Mouse (Mus musculus) forebrain, embryonic 15.5 days (tissue): Measurements from ENCODE around the gene Nbeal2. TPM values are rescaled to one million over a fixed set of nuclear protein-coding genes. Genes with fewer than 3 reads are reported as not detected.

Source experiments
- ATAC-seq: fragments of 200-750 bp; cut with Nextera tagmentation; replicated peaks from 2 replicates; pipeline ENCODE4 v1.8.0; 2017; ENCODE audit warnings: mild to moderate bottlenecking, moderate TSS enrichment, moderate library complexity
- H3K27ac ChIP-seq: fragments of 300-500 bp; sonication (generic); replicated peaks from 2 replicates; pipeline ENCODE4 v1.5.1; 2015; ENCODE audit warnings: mild to moderate bottlenecking, inconsistent platforms
- H3K27me3 ChIP-seq: fragments of 300-500 bp; sonication (generic); 2 replicates; pipeline ENCODE4 v1.6.1; 2015; ENCODE audit warnings: inconsistent platforms
- H3K36me3 ChIP-seq: fragments of 300-500 bp; sonication (generic); 2 replicates; pipeline ENCODE4 v1.6.1; 2015; ENCODE audit warnings: mild to moderate bottlenecking, inconsistent platforms
- H3K4me1 ChIP-seq: fragments of 300-500 bp; sonication (generic); 2 replicates; pipeline ENCODE4 v1.6.1; 2015; ENCODE audit warnings: inconsistent platforms
- H3K4me2 ChIP-seq: fragments of 300-500 bp; sonication (generic); replicated peaks from 2 replicates; pipeline ENCODE4 v1.6.1; 2015; ENCODE audit warnings: mild to moderate bottlenecking, inconsistent platforms
- H3K4me3 ChIP-seq: fragments of 300-500 bp; sonication (generic); 2 replicates; pipeline ENCODE4 v1.5.1; 2015; ENCODE audit warnings: mild to moderate bottlenecking, inconsistent platforms
- H3K9ac ChIP-seq: fragments of 300-500 bp; sonication (generic); replicated peaks from 2 replicates; pipeline ENCODE4 v1.6.1; 2015; ENCODE audit warnings: mild to moderate bottlenecking, inconsistent platforms
- H3K9me3 ChIP-seq: fragments of 300-500 bp; sonication (generic); 2 replicates; pipeline ENCODE4 v1.6.1; 2016; ENCODE audit warnings: inconsistent platforms
- WGBS: fragments of 180-500 bp; shearing (Covaris S2); methylation state at CpG from one replicate; pipeline ENCODE4 v1.1.7; 2015; ENCODE audit warnings: mixed read lengths; 5-methylcytosine and 5-hydroxymethylcytosine counted together
- polyA plus RNA-seq: library from polyadenylated mRNA; unstranded; fragments of >200 nt; fragmentation: Nextera tagmentation; extraction: Ambion mirVana; gene quantifications from 2 replicates; pipeline ENCODE4 v1.2.1, GENCODE M21; 2015

Gene Nbeal2
- polyA plus RNA-seq, 1 experiment from 2014 or later: 2.4 TPM

GRCm38 (mm10) chr9:110641006-110641405 lies 13.0 kb downstream of the Nbeal2 start:
- 89% methylated on average over 5 of the region's 5 CpGs for WGBS

GRCm38 (mm10) chr9:110638611-110639021 lies 15.3 kb downstream of the Nbeal2 start:
- WGBS: 81% methylated on average over 10 of the region's 10 CpGs
- no peak for ATAC-seq

More at GRCm38 (mm10) chr9:110641006-110641405, 13.0 kb downstream of the Nbeal2 start:
- Histone ChIP-seq H3K9ac (no peak overlapping the region), H3K4me3 (no peak overlapping the region), H3K4me1 (no peaks in the 10 kb centered on the region), H3K4me2 (no peak overlapping the region), H3K27ac (no peak overlapping the region), H3K9me3 (no peaks in the 10 kb centered on the region), H3K36me3 (no peaks in the 10 kb centered on the region), H3K27me3 (no peaks in the 10 kb centered on the region)
- no peak for ATAC-seq

GRCm38 (mm10) chr9:110635225-110635624 lies 18.7 kb downstream of the Nbeal2 start:
- H3K4me3 ChIP-seq: no peak overlapping the region
- H3K9ac ChIP-seq: no peak overlapping the region
- H3K4me1 ChIP-seq: peaks cover 10% of the 10 kb centered on the region
- no peaks in the 10 kb centered on the region for H3K9me3 ChIP-seq
- WGBS: 5% methylated on average over 19 of the region's 19 CpGs
- no peak overlapping the region for H3K4me2 ChIP-seq
- H3K27me3 ChIP-seq: peaks cover 6% of the 10 kb centered on the region; the same call in 1 of the 2 replicates
- peak; percentile 49; the same call in 1 of the 2 replicates for ATAC-seq
- no peaks in the 10 kb centered on the region for H3K36me3 ChIP-seq
- H3K27ac ChIP-seq: no peak overlapping the region

More at GRCm38 (mm10) chr9:110638611-110639021, 15.3 kb downstream of the Nbeal2 start:
- no peak overlapping the region for H3K4me3 ChIP-seq
- H3K4me2 ChIP-seq: no peak overlapping the region
- no peak overlapping the region for H3K9ac ChIP-seq
- no peaks in the 10 kb centered on the region for H3K36me3 ChIP-seq
- no peak overlapping the region for H3K27ac ChIP-seq
- H3K9me3 ChIP-seq: no peaks in the 10 kb centered on the region
- no peaks in the 10 kb centered on the region for H3K27me3 ChIP-seq
- H3K4me1 ChIP-seq: no peaks in the 10 kb centered on the region

GRCm38 (mm10) chr9:110633882-110634281 lies 20.1 kb downstream of the Nbeal2 start:
- Histone ChIP-seq H3K27me3 (peaks cover 6% of the 10 kb centered on the region; the same call in 1 of the 2 replicates), H3K27ac (no peak overlapping the region), H3K36me3 (no peaks in the 10 kb centered on the region), H3K9me3 (no peaks in the 10 kb centered on the region), H3K4me1 (peaks cover 10% of the 10 kb centered on the region), H3K4me2 (no peak overlapping the region), H3K9ac (no peak overlapping the region), H3K4me3 (no peak overlapping the region)
- no peak for ATAC-seq
- 87% methylated on average over 17 of the region's 17 CpGs for WGBS

- no peak overlapping the region for H3K9ac ChIP-seq
- WGBS: 82% methylated on average over 15 of the region's 15 CpGs
- no peak overlapping the region for H3K4me3 ChIP-seq
- H3K4me2 ChIP-seq: no peak overlapping the region
- H3K4me1 ChIP-seq: peaks cover 10% of the 10 kb centered on the region
- H3K27ac ChIP-seq: no peak overlapping the region
- H3K27me3 ChIP-seq: peaks cover 6% of the 10 kb centered on the region; the same call in 1 of the 2 replicates
- no peak for ATAC-seq
- H3K9me3 ChIP-seq: no peaks in the 10 kb centered on the region
- no peaks in the 10 kb centered on the region for H3K36me3 ChIP-seq
These were observed 21.3 kb downstream of the Nbeal2 start for GRCm38 (mm10) chr9:110632671-110633070.

GRCm38 (mm10) chr9:110631651-110632275 lies 22.2 kb downstream of the Nbeal2 start:
- Histone ChIP-seq H3K9ac (peak overlapping the region; percentile 24), H3K4me1 (peaks cover 10% of the 10 kb centered on the region), H3K4me3 (peak overlapping the region; percentile 29), H3K36me3 (no peaks in the 10 kb centered on the region), H3K9me3 (no peaks in the 10 kb centered on the region), H3K27me3 (peaks cover 6% of the 10 kb centered on the region; the same call in 1 of the 2 replicates), H3K4me2 (peak overlapping the region; percentile 54), H3K27ac (no peak overlapping the region)
- WGBS: 12% methylated on average over 30 of the region's 30 CpGs
- peak; percentile 46; the same call in 1 of the 2 replicates for ATAC-seq

- H3K27me3 ChIP-seq: peaks cover 6% of the 10 kb centered on the region; the same call in 1 of the 2 replicates
- H3K36me3 ChIP-seq: no peaks in the 10 kb centered on the region
- 7% methylated on average over 10 of the region's 10 CpGs for WGBS
- 0 out of 2 replicates have a peak, but pooled peaks have one; percentile 31 for ATAC-seq
- H3K9ac ChIP-seq: peak overlapping the region; percentile 24
- H3K4me3 ChIP-seq: peak overlapping the region; percentile 29
- H3K27ac ChIP-seq: no peak overlapping the region
- no peaks in the 10 kb centered on the region for H3K9me3 ChIP-seq
- peaks cover 10% of the 10 kb centered on the region for H3K4me1 ChIP-seq
- H3K4me2 ChIP-seq: peak overlapping the region; percentile 54
These were observed 22.8 kb downstream of the Nbeal2 start for GRCm38 (mm10) chr9:110631191-110631590.

- Histone ChIP-seq H3K9ac (no peak overlapping the region), H3K36me3 (no peaks in the 10 kb centered on the region), H3K27ac (no peak overlapping the region), H3K27me3 (peaks cover 6% of the 10 kb centered on the region; the same call in 1 of the 2 replicates), H3K4me3 (no peak overlapping the region), H3K9me3 (no peaks in the 10 kb centered on the region), H3K4me1 (peaks cover 15% of the 10 kb centered on the region), H3K4me2 (no peak overlapping the region)
- ATAC-seq: no peak
- WGBS: 84% methylated on average over 15 of the region's 15 CpGs
These were observed 23.8 kb downstream of the Nbeal2 start for GRCm38 (mm10) chr9:110630171-110630570.

- Histone ChIP-seq H3K27me3 (no peaks in the 10 kb centered on the region), H3K4me1 (peaks cover 20% of the 10 kb centered on the region), H3K36me3 (peaks cover 9% of the 10 kb centered on the region; the same call in 1 of the 2 replicates), H3K9me3 (no peaks in the 10 kb centered on the region), H3K9ac (peak overlapping the region; percentile 68), H3K4me2 (peak overlapping the region; percentile 94), H3K27ac (peak overlapping the region; percentile 79), H3K4me3 (peak overlapping the region; percentile 53)
- peak; percentile 20 for ATAC-seq
- 67% methylated on average over 11 of the region's 11 CpGs for WGBS
These were observed 28.5 kb downstream of the Nbeal2 start for GRCm38 (mm10) chr9:110625350-110625908.

- Histone ChIP-seq H3K4me2 (peak within 1 kb of the TSS; percentile 94), H3K4me3 (peak within 1 kb of the TSS; percentile 53), H3K9ac (peak within 1 kb of the TSS; percentile 68), H3K27ac (peak within 1 kb of the TSS; percentile 79), H3K36me3 (peaks cover 13% of the 10 kb centered on the region; the same call in 1 of the 2 replicates), H3K4me1 (peaks cover 20% of the 10 kb centered on the region), H3K27me3 (no peaks in the 10 kb centered on the region), H3K9me3 (no peaks in the 10 kb centered on the region)
- WGBS: under 1% methylated on average over 41 of the region's 41 CpGs
- peak; percentile 97 for ATAC-seq
These were observed 29.4 kb downstream of the Nbeal2 start, which contains the start of gene Nradd for GRCm38 (mm10) chr9:110624361-110625166. Nradd (minus strand) TSS chr9:110624452.

GRCm38 (mm10) chr9:110623416-110624195 lies 30.4 kb downstream of the Nbeal2 start:
- Histone ChIP-seq H3K4me1 (peaks cover 20% of the 10 kb centered on the region), H3K27ac (peak overlapping the region; percentile 79; the same call in 1 of the 2 replicates), H3K36me3 (peaks cover 23% of the 10 kb centered on the region), H3K9ac (peak overlapping the region; percentile 68), H3K4me2 (peak overlapping the region; percentile 94), H3K4me3 (peak overlapping the region; percentile 53), H3K9me3 (no peaks in the 10 kb centered on the region), H3K27me3 (no peaks in the 10 kb centered on the region)
- WGBS: 49% methylated on average over 8 of the region's 8 CpGs
- no peak for ATAC-seq
